Comparison of ENCODE assay signal across 24 mouse cellular contexts in the genomic region with DNA sequence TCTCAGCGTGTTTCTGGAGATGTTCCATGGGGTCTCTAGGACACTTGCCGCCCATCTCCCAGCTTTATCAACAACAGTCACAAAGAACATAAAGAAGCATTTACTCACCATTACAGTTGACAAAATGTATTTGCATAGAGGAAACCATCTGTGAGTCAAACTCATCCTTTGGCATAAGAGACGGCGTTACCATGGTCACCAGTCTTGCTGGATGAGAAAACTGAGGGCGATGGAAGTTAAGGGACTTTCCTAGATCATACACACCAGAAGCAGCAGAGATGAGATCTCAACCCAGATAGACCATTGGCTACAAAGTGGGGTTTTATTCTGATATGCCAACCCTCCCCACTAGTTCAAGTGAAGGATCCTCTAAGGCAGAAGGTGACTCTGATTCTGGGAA.
A peak's percentile ranks its signal among the peaks of the same experiment; 100 is the strongest.
DNase-seq lines count a peak whose midpoint lies in the region.
"Had no signal": no experiment of that assay in that cellular context is flagged by ENCODE, and none has a peak within 500 bp of the region (broad histone marks: within the 10 kb centered on the region; RNA-seq: fewer than 3 reads in every experiment).

No protein-coding gene starts in this region.

- DNase-seq in frontal cortex, postnatal 36 days (ENCODE audit: low spot score in 2 of 2): peak; percentile 41 to 66
- no peak for DNase-seq in frontal cortex, postnatal 25 days (ENCODE audit: low spot score in 2 of 2)
- peak; percentile 77 for DNase-seq in layer of hippocampus, adult 9-11 months
- no peak for DNase-seq in layer of hippocampus, postnatal 10 days (ENCODE audit: low spot score in 2 of 2)
- DNase-seq in right cerebral cortex, adult 2 months (ENCODE audit: low spot score in 2 of 2): peak; percentile 62
- no peak for DNase-seq in right cerebral cortex, postnatal 4 days
- DNase-seq in telencephalon, adult 2 months (ENCODE audit: low read depth, low spot score): peak; percentile 79
- no peak for DNase-seq in natural killer cell, adult 2 months (ENCODE audit: low spot score in 2 of 2)
- DNase-seq: adrenal gland, postnatal 25 days; B cell, adult 2 months; cerebellum, adult 2 months; cerebellum, postnatal 14 days; gastrocnemius, adult 2 months; gastrocnemius, postnatal 36 days; heart, adult 2 months; heart, postnatal 14 days; kidney, adult 11 months; kidney, postnatal 14 days; liver; lung, embryonic 14.5 days; lung, postnatal 14 days; midbrain, embryonic 14.5 days; retina, postnatal 1 day; thymus, postnatal 14 days had no signal

Comparison
In these comparisons a context has a peak if more than half of its experiments do, and no peak if none do; other contexts are left out.
1. DNase-seq: peak in frontal cortex, postnatal 36 days (2 of 2), layer of hippocampus, adult 9-11 months (single experiment), right cerebral cortex, adult 2 months (2 of 2) and telencephalon, adult 2 months (single experiment); none in frontal cortex, postnatal 25 days (0 of 2), layer of hippocampus, postnatal 10 days (0 of 2), right cerebral cortex, postnatal 4 days (single experiment) and natural killer cell, adult 2 months (0 of 2).